Mouse (Mus musculus) forebrain, embryonic 11.5 days (tissue): ENCODE data around the gene Amt. TPM values are rescaled to one million over a fixed set of nuclear protein-coding genes. Genes with fewer than 3 reads are reported as not detected.
A peak's percentile ranks its signal among the peaks of the same experiment; 100 is the strongest.

ENCODE experiments used
- ATAC-seq: fragments of 200-750 bp; cut with Nextera tagmentation; replicated peaks from 2 replicates; pipeline ENCODE4 v1.8.0; 2017; ENCODE audit warnings: moderate TSS enrichment; ENCODE audit not compliant: low FRiP score
- DNase-seq: peaks from one replicate; pipeline ENCODE4 v3.0.0-alpha.2; 2017; ENCODE audit warnings: low spot score
- H3K27ac ChIP-seq: fragments of 300-500 bp; sonication (generic); 2 replicates; pipeline ENCODE4 v1.5.1; 2014; ENCODE audit warnings: low read depth, low read length
- H3K27me3 ChIP-seq: fragments of 300-500 bp; sonication (generic); 2 replicates; pipeline ENCODE4 v1.6.1; 2014; ENCODE audit warnings: mild to moderate bottlenecking, low read length, mixed read lengths; ENCODE audit not compliant: control insufficient read depth, insufficient read depth
- H3K36me3 ChIP-seq: fragments of 300-500 bp; sonication (generic); 2 replicates; pipeline ENCODE4 v1.6.1; 2014; ENCODE audit warnings: mild to moderate bottlenecking, low read length, moderate library complexity, mixed read lengths; ENCODE audit not compliant: control insufficient read depth, insufficient read depth
- H3K4me1 ChIP-seq: fragments of 300-500 bp; sonication (generic); replicated peaks from 2 replicates; pipeline ENCODE4 v1.6.1; 2014; ENCODE audit warnings: low read length, mixed read lengths; ENCODE audit not compliant: control insufficient read depth, insufficient read depth
- H3K4me2 ChIP-seq: fragments of 300-500 bp; sonication (generic); 2 replicates; pipeline ENCODE4 v1.6.1; 2014; ENCODE audit warnings: low read depth, mild to moderate bottlenecking, low read length, moderate library complexity, mixed read lengths; ENCODE audit not compliant: severe bottlenecking
- H3K4me3 ChIP-seq: fragments of 300-500 bp; sonication (generic); 2 replicates; pipeline ENCODE4 v1.5.1; 2014; ENCODE audit warnings: low read depth, low read length
- H3K9ac ChIP-seq: fragments of 300-500 bp; sonication (generic); 2 replicates; pipeline ENCODE4 v1.6.1; 2014; ENCODE audit warnings: low read length
- H3K9me3 ChIP-seq: fragments of 300-500 bp; sonication (generic); 2 replicates; pipeline ENCODE4 v1.6.1; 2016; ENCODE audit warnings: low read length, mixed read lengths; ENCODE audit not compliant: control insufficient read depth
- WGBS: fragments of 180-500 bp; shearing (Covaris S2); extraction: QIAGEN DNeasy Blood & Tissue Kit; methylation state at CpG from one replicate; pipeline ENCODE4 v1.1.7; 2014; 5-methylcytosine and 5-hydroxymethylcytosine counted together
- polyA plus RNA-seq: library from polyadenylated mRNA; unstranded; fragments of >200 nt; fragmentation: Nextera tagmentation; extraction: Ambion mirVana; gene quantifications from 2 replicates; pipeline ENCODE4 v1.2.1, GENCODE M21; 2014

Gene Amt
- polyA plus RNA-seq, 1 experiment from 2014 or later: 25.9 TPM

DNA sequence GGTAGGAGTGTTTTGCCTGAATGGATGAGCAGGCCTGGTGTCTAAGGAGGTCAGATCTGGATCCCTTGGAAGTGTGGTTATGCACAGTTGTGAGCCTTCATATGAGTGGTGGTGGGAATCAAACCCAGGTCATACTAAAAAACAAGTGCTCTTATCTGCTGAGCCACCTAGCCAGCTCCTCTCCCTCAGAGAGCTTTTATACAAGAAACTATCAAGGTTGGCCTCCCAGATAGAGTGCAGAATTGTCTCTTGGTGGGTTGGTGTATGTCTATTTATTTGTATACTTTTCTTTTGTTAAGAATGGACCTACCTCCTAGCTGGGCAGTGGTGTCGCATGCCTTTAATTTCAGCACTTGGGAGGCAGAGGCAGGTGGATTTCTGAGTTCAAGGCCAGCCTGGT is 47.2 kb downstream of the Amt start:
- DNase-seq (no peak), ATAC-seq (no peak)
- Histone ChIP-seq H3K9ac (no peak overlapping the region), H3K27ac (no peak overlapping the region), H3K4me2 (no peak overlapping the region), H3K36me3 (peaks cover 4% of the 10 kb centered on the region; the same call in 1 of the 2 replicates), H3K9me3 (no peaks in the 10 kb centered on the region), H3K4me1 (peaks cover 19% of the 10 kb centered on the region), H3K27me3 (no peaks in the 10 kb centered on the region), H3K4me3 (no peak overlapping the region)
- WGBS: 89% methylated on average over 1 of the region's 1 CpGs

- Histone ChIP-seq H3K9ac (no peak overlapping the region), H3K27ac (no peak overlapping the region), H3K36me3 (peaks cover 4% of the 10 kb centered on the region; the same call in 1 of the 2 replicates), H3K4me3 (no peak overlapping the region), H3K9me3 (no peaks in the 10 kb centered on the region), H3K4me1 (peaks cover 18% of the 10 kb centered on the region), H3K4me2 (no peak overlapping the region), H3K27me3 (no peaks in the 10 kb centered on the region)
- WGBS: 89% methylated on average over 4 of the region's 4 CpGs
- DNase-seq (no peak), ATAC-seq (no peak)
These were observed 47.8 kb downstream of the Amt start for GRCm38 (mm10) chr9:108344471-108344870.

DNA sequence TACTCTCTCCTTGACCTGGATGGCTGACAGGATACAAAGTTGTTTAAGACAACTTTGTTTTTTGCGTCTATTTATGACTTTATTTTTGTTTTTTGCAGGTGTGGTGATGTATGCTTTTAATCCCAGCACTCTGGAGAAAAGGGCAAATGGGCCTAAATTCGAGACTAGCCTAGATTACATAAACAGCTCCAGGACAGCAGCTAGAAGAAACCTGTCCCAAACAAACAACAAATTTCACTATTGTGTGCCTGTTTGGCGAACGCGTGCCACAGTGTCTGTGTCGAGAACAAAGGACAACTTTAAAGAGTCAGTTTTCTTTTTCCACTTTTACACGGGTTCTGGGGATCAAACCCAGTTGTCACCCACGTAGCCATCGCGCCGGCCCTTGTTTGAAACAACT is 50.4 kb downstream of the Amt start:
- Histone ChIP-seq H3K4me1 (peaks cover 9% of the 10 kb centered on the region), H3K9me3 (no peaks in the 10 kb centered on the region), H3K27ac (peak overlapping the region; percentile 94), H3K27me3 (no peaks in the 10 kb centered on the region), H3K4me3 (peak overlapping the region; percentile 60), H3K4me2 (peak overlapping the region; percentile 77), H3K9ac (peak overlapping the region; percentile 90), H3K36me3 (peaks cover 10% of the 10 kb centered on the region)
- no peak for DNase-seq
- no peak for ATAC-seq
- 9% methylated on average over 11 of the region's 11 CpGs for WGBS

GRCm38 (mm10) chr9:108347540-108348289 is 51.1 kb downstream of the Amt start, which contains the start of gene Usp4:
Gene Usp4, plus strand, starts transcription at chr9:108347853.
- Histone ChIP-seq H3K27me3 (no peaks in the 10 kb centered on the region), H3K4me1 (peaks cover 9% of the 10 kb centered on the region), H3K9ac (peak within 1 kb of the TSS; percentile 90), H3K4me2 (peak within 1 kb of the TSS; percentile 77), H3K36me3 (peaks cover 10% of the 10 kb centered on the region), H3K9me3 (no peaks in the 10 kb centered on the region), H3K27ac (peak within 1 kb of the TSS; percentile 94), H3K4me3 (peak within 1 kb of the TSS; percentile 60)
- DNase-seq (peak; percentile 96), ATAC-seq (peak; percentile 95)
- WGBS: under 1% methylated on average over 74 of the region's 75 CpGs

DNA sequence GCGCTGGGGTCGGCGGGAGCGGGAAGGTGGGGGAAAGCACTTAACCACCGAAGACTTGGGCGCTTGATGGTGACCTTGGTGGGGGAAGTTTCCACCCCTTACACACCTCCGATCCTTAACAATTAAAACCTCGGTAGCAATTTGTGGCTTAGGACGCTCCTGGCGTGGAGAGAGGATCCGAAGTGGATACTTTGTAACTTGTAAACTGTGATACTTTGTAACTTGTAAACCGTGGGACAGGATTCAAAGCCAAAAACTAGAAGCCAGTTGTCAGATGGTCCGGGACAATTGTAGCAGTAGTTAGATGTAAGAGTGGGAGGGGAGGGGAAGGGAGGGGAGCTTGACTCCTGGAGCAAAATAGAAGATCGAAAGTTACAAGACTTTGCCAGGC is 51.6 kb downstream of the Amt start:
- Histone ChIP-seq H3K27ac (peak overlapping the region; percentile 94; the same call in 1 of the 2 replicates), H3K4me1 (peaks cover 9% of the 10 kb centered on the region), H3K9ac (peak overlapping the region; percentile 90), H3K4me3 (peak overlapping the region; percentile 60), H3K4me2 (peak overlapping the region; percentile 77), H3K27me3 (no peaks in the 10 kb centered on the region), H3K9me3 (no peaks in the 10 kb centered on the region), H3K36me3 (peaks cover 10% of the 10 kb centered on the region)
- DNase-seq: no peak
- 9% methylated on average over 14 of the region's 14 CpGs for WGBS
- ATAC-seq: no peak

DNA sequence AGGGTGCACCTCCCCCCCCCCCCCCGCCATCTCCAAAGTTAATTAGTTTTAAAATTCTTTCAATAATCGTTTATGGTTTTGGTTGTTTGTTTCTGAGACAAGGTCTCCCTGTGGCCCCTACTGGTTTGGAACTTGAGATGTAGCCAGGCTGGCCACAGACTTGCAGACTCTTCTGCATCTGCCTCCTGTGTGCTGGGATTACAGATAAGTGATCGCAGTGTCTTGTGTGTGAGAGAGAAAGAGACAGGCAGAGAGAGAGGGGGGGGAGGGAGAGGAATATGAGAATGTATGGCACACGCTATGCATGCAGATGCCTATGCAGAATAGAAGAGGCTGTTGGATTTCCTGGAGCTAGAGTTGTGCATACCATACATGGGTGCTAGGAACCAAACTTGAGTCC is 53.1 kb downstream of the Amt start:
- no peak overlapping the region for H3K9ac ChIP-seq
- ATAC-seq (no peak), DNase-seq (no peak)
- 90% methylated on average over 4 of the region's 4 CpGs for WGBS
- no peak overlapping the region for H3K4me2 ChIP-seq
- H3K4me3 ChIP-seq: no peak overlapping the region
- peaks cover 9% of the 10 kb centered on the region for H3K4me1 ChIP-seq
- no peaks in the 10 kb centered on the region for H3K9me3 ChIP-seq
- H3K36me3 ChIP-seq: peaks cover 12% of the 10 kb centered on the region
- no peaks in the 10 kb centered on the region for H3K27me3 ChIP-seq
- no peak overlapping the region for H3K27ac ChIP-seq

Other genes starting within 250 kb of the Amt start
- 19.9 and 20.7 TPM in 2 replicates for gene Gmppb, start 247.6 kb upstream of the Amt start, polyA plus RNA-seq
- gene Amigo3, start 243.7 kb upstream of the Amt start, polyA plus RNA-seq: 2.4 and 2.7 TPM in 2 replicates
- 0.28 and 0.56 TPM in 2 replicates for gene Mst1, start 216.4 kb upstream of the Amt start, polyA plus RNA-seq
- gene Rnf123, start 213.5 kb upstream of the Amt start, polyA plus RNA-seq: 34.7 and 37.0 TPM in 2 replicates
- 53.3 and 61.5 TPM in 2 replicates for gene Apeh, start 202.2 kb upstream of the Amt start, polyA plus RNA-seq
- gene Bsn, start 106.5 kb upstream of the Amt start, polyA plus RNA-seq: 2.5 and 3.0 TPM in 2 replicates
- gene Dag1, start 32.9 kb upstream of the Amt start, polyA plus RNA-seq: 77.1 and 82.0 TPM in 2 replicates
- 46.8 and 61.8 TPM in 2 replicates for gene Nicn1, start 6.4 kb upstream of the Amt start, polyA plus RNA-seq
- gene Rhoa, start 9.3 kb downstream of the Amt start, polyA plus RNA-seq: 298 and 303 TPM in 2 replicates
- gene Tcta, start 9.3 kb downstream of the Amt start, polyA plus RNA-seq: 20.8 and 25.5 TPM in 2 replicates
- gene Gpx1, start 42.0 kb downstream of the Amt start, polyA plus RNA-seq: 740 and 778 TPM in 2 replicates
- 131 and 138 TPM in 2 replicates for gene Usp4, start 51.0 kb downstream of the Amt start, polyA plus RNA-seq
- 0.80 and 1.3 TPM in 2 replicates for gene 1700102P08Rik, start 96.0 kb downstream of the Amt start, polyA plus RNA-seq
- gene Ccdc36, start 131.6 kb downstream of the Amt start, polyA plus RNA-seq: 0.69 and 0.89 TPM in 2 replicates
- not detected in 2 replicates for gene BC048562, start 139.6 kb downstream of the Amt start, polyA plus RNA-seq
- gene Ccdc71, start 163.7 kb downstream of the Amt start, polyA plus RNA-seq: 42.5 and 45.2 TPM in 2 replicates
- gene Klhdc8b, start 164.7 kb downstream of the Amt start, polyA plus RNA-seq: 49.5 and 53.9 TPM in 2 replicates
- gene Lamb2, start 182.9 kb downstream of the Amt start, polyA plus RNA-seq: 31.8 and 40.9 TPM in 2 replicates
- 84.0 and 90.0 TPM in 2 replicates for gene Usp19, start 193.7 kb downstream of the Amt start, polyA plus RNA-seq
- 107 and 116 TPM in 2 replicates for gene Qars, start 210.9 kb downstream of the Amt start, polyA plus RNA-seq
- 174 and 183 TPM in 2 replicates for gene Qrich1, start 220.0 kb downstream of the Amt start, polyA plus RNA-seq